Mouse (Mus musculus) heart, adult 2 months (tissue): ENCODE results near the gene Ogdh. TPM values are rescaled to one million over a fixed set of nuclear protein-coding genes. Genes with fewer than 3 reads are reported as not detected.
A peak's percentile ranks its signal among the peaks of the same experiment; 100 is the strongest.

Experiments
- DNase-seq, 2 experiments: peaks; one replicate each; pipeline ENCODE4 v3.0.0; 2021
- H3K27ac ChIP-seq: fragments of 200-600 bp; 2 replicates; pipeline ENCODE4 v1.8.1; 2022
- H3K27me3 ChIP-seq: fragments of 200-500 bp; 2 replicates; pipeline ENCODE4 v1.6.1; 2012; ENCODE audit warnings: mild to moderate bottlenecking, low read length, inconsistent platforms, mixed read lengths; ENCODE audit not compliant: control insufficient read depth, insufficient read depth
- H3K36me3 ChIP-seq: fragments of 200-500 bp; 2 replicates; pipeline ENCODE4 v1.6.1; 2012; ENCODE audit warnings: low read length, inconsistent platforms; ENCODE audit not compliant: control insufficient read depth, insufficient read depth
- H3K4me1 ChIP-seq: fragments of 200-500 bp; 2 replicates; pipeline ENCODE4 v1.6.1; 2011; ENCODE audit warnings: low read length; ENCODE audit not compliant: control insufficient read depth, insufficient read depth
- H3K4me3 ChIP-seq: fragments of 200-600 bp; 2 replicates; pipeline ENCODE4 v1.8.1; 2022
- H3K79me2 ChIP-seq: fragments of 200-500 bp; replicated peaks from 2 replicates; pipeline ENCODE4 v1.6.1; 2012; ENCODE audit warnings: mild to moderate bottlenecking, inconsistent platforms, low read length, moderate library complexity, mixed read lengths; ENCODE audit not compliant: control insufficient read depth, insufficient read depth
- H3K9ac ChIP-seq: fragments of 200-500 bp; 2 replicates; pipeline ENCODE4 v1.6.1; 2012; ENCODE audit warnings: low read depth, mild to moderate bottlenecking, control low read depth, inconsistent platforms, low read length, mixed read lengths
- CTCF ChIP-seq: fragments of 200-600 bp; IDR thresholded peaks from 2 replicates; pipeline ENCODE4 v1.8.1; 2022; ENCODE audit warnings: antibody characterized with exemption, mild to moderate bottlenecking, moderate library complexity
- EP300 ChIP-seq: fragments of 200-500 bp; IDR thresholded peaks from 2 replicates; pipeline ENCODE4 v1.6.1; 2011; ENCODE audit warnings: low read depth, low read length, control low read depth; ENCODE audit not compliant: insufficient read depth
- POLR2A ChIP-seq: fragments of 200-500 bp; IDR thresholded peaks from 2 replicates; pipeline ENCODE4 v1.6.1; 2011; ENCODE audit warnings: mild to moderate bottlenecking, low read depth, low read length, control low read depth; ENCODE audit not compliant: insufficient read depth
- WGBS: fragments of 180-500 bp; shearing (Covaris S2); methylation state at CpG from one replicate; pipeline ENCODE4 v1.1.7; 2018; 5-methylcytosine and 5-hydroxymethylcytosine counted together
- intact Hi-C: fragments of 180-260 bp; cut with DNase I; formaldehyde crosslinking; loops from one replicate; pipeline ENCODE4 v1.15.1; 2025
- polyA plus RNA-seq: library from polyadenylated mRNA; depleted of rRNA; stranded (reverse); fragments of >200 nt; gene quantifications from 2 replicates; pipeline ENCODE4 v1.2.3, GENCODE M21; 2012
- total RNA-seq, 2 experiments: library from RNA; stranded (reverse); gene quantifications; 2 replicates each; pipeline ENCODE4 v1.2.3; 2021

Ogdh gene
- total and polyA plus RNA-seq, 3 experiments = 1,204 to 1,957 (median 1,611) TPM

GRCm38 (mm10) chr11:6371376-6372155 is 80.1 kb downstream of the Ogdh start:
- no peaks in the 10 kb centered on the region for H3K36me3 ChIP-seq
- no peak overlapping the region for H3K9ac ChIP-seq
- no peaks in the 10 kb centered on the region for H3K79me2 ChIP-seq
- DNase-seq = no peak
- 79% methylated on average over 11 of the region's 11 CpGs for WGBS
- H3K4me3 ChIP-seq = no peak overlapping the region
- no peaks in the 10 kb centered on the region for H3K27me3 ChIP-seq
- intact Hi-C loops = no loop called here
- H3K4me1 ChIP-seq = no peaks in the 10 kb centered on the region
- H3K27ac ChIP-seq = no peak overlapping the region
- TF ChIP-seq POLR2A (no peak), CTCF (no peak), EP300 (no peak)

- TF ChIP-seq POLR2A (no peak), CTCF (no peak), EP300 (no peak)
- Histone ChIP-seq H3K9ac (no peak overlapping the region), H3K36me3 (no peaks in the 10 kb centered on the region), H3K4me3 (no peak overlapping the region), H3K27ac (no peak overlapping the region), H3K79me2 (no peaks in the 10 kb centered on the region), H3K27me3 (no peaks in the 10 kb centered on the region), H3K4me1 (no peaks in the 10 kb centered on the region)
- WGBS = 76% methylated on average over 9 of the region's 9 CpGs
- DNase-seq = no peak
- intact Hi-C loops = no loop called here
These were observed 81.4 kb downstream of the Ogdh start for GRCm38 (mm10) chr11:6372784-6373183.

- DNase-seq = no peak
- Histone ChIP-seq H3K9ac (no peak overlapping the region), H3K27me3 (no peaks in the 10 kb centered on the region), H3K79me2 (no peaks in the 10 kb centered on the region), H3K4me1 (no peaks in the 10 kb centered on the region), H3K27ac (no peak overlapping the region), H3K4me3 (no peak overlapping the region), H3K36me3 (no peaks in the 10 kb centered on the region)
- intact Hi-C loops = no loop called here
- no peak for TF ChIP-seq POLR2A
- no peak for TF ChIP-seq CTCF
- TF ChIP-seq EP300 = no peak
- 81% methylated on average over 6 of the region's 6 CpGs for WGBS
These were observed 89.5 kb downstream of the Ogdh start for GRCm38 (mm10) chr11:6380916-6381315.

GRCm38 (mm10) chr11:6388126-6388725 is 96.8 kb downstream of the Ogdh start:
- no peaks in the 10 kb centered on the region for H3K36me3 ChIP-seq
- H3K27ac ChIP-seq = peak overlapping the region; percentile 88
- no peak for DNase-seq
- intact Hi-C loops = no loop called here
- no peaks in the 10 kb centered on the region for H3K27me3 ChIP-seq
- H3K79me2 ChIP-seq = peaks cover 2% of the 10 kb centered on the region; the same call in 1 of the 2 replicates
- no peak overlapping the region for H3K4me3 ChIP-seq
- no peak for TF ChIP-seq CTCF
- TF ChIP-seq POLR2A = no peak
- TF ChIP-seq EP300 = no peak
- peaks cover 6% of the 10 kb centered on the region for H3K4me1 ChIP-seq
- peak overlapping the region; percentile 65; the same call in 1 of the 2 replicates for H3K9ac ChIP-seq
- WGBS = 86% methylated on average over 6 of the region's 6 CpGs

GRCm38 (mm10) chr11:6388726-6389413 is 97.4 kb downstream of the Ogdh start, which contains the start of gene Zmiz2:
Gene Zmiz2, plus strand, starts transcription at chr11:6389074.
- no peak for TF ChIP-seq CTCF
- TF ChIP-seq EP300 = peak; percentile 85
- TF ChIP-seq POLR2A = peak; percentile 91
- Histone ChIP-seq H3K4me1 (peaks cover 6% of the 10 kb centered on the region), H3K36me3 (no peaks in the 10 kb centered on the region), H3K79me2 (peaks cover 2% of the 10 kb centered on the region; the same call in 1 of the 2 replicates), H3K9ac (peak within 1 kb of the TSS; percentile 91), H3K27ac (peak within 1 kb of the TSS; percentile 88), H3K4me3 (peak within 1 kb of the TSS; percentile 96), H3K27me3 (no peaks in the 10 kb centered on the region)
- WGBS = 6% methylated on average over 58 of the region's 60 CpGs
- peak; percentile 96 to 97 for DNase-seq
- intact Hi-C loops = loop anchor here (1.0 kb wide), 1 partner anchor 15 kb away; no protein-coding TSS in a partner anchor
